Mouse (Mus musculus): ENCODE results near the gene 7420426K07Rik. TPM values are rescaled to one million over a fixed set of nuclear protein-coding genes. Genes with fewer than 3 reads are reported as not detected.

The 7420426K07Rik gene
- total and polyA plus RNA-seq, 2 experiments, result not detected

GRCm38 (mm10) chr9:98935190-98935909 lies 32.4 kb downstream of the 7420426K07Rik start:
- Histone ChIP-seq H3K27me3 (ENCODE audit: control insufficient read depth, insufficient read depth, low read length) (peaks cover 2% of the 10 kb centered on the region; the same call in 1 of the 2 replicates), H3K9ac (ENCODE audit: low read depth, low read length) (no peak overlapping the region), H3K79me2 (ENCODE audit: control insufficient read depth, insufficient read depth, low read length) (no peaks in the 10 kb centered on the region), H3K4me3 (ENCODE audit: insufficient read depth, low read depth, low read length) (no peak overlapping the region), H3K27ac (replicated peaks; ENCODE audit: insufficient read depth, low read depth, low read length) (no peak overlapping the region), H3K4me1 (ENCODE audit: control insufficient read depth, insufficient read depth, low read length) (no peaks in the 10 kb centered on the region), H3K36me3 (ENCODE audit: control insufficient read depth, insufficient read depth, low read length) (no peaks in the 10 kb centered on the region)
- DNase-seq (ENCODE audit: extremely low read depth, low read depth, low spot score), result no peak
- WGBS, result 29% methylated on average over 16 of the region's 16 CpGs
- no peak for TF ChIP-seq CTCF (IDR thresholded peaks at IDR 0.05; ENCODE audit: low read depth, low read length)
- no peak for TF ChIP-seq POLR2A (IDR thresholded peaks at IDR 0.05; ENCODE audit: extremely low read depth, insufficient read depth, low read length)

DNA sequence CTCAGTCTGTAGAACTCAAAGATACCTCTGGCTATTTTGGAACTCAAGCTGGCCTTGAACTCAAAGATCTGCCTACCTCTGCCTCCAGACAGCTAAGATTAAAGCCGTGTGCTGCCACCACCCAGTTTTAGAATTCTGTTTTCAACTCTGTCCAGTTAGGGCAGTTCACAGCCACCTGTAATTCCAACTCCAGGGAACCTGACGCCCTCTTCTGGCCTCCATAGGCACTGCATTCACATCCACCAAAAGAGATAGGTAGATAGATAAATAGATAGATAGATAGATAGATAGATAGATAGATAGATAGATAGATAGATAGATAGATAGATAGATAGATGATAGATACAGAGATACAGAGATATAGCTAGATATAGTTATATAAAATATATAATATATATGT lies 36.4 kb downstream of the 7420426K07Rik start:
- peak; percentile 7 for DNase-seq (ENCODE audit: extremely low read depth, low read depth, low spot score)
- Histone ChIP-seq H3K4me3 (ENCODE audit: insufficient read depth, low read depth, low read length) (no peak overlapping the region), H3K36me3 (ENCODE audit: control insufficient read depth, insufficient read depth, low read length) (no peaks in the 10 kb centered on the region), H3K9ac (ENCODE audit: low read depth, low read length) (no peak overlapping the region), H3K4me1 (ENCODE audit: control insufficient read depth, insufficient read depth, low read length) (no peaks in the 10 kb centered on the region), H3K27me3 (ENCODE audit: control insufficient read depth, insufficient read depth, low read length) (peaks cover 2% of the 10 kb centered on the region; the same call in 1 of the 2 replicates), H3K27ac (replicated peaks; ENCODE audit: insufficient read depth, low read depth, low read length) (no peak overlapping the region), H3K79me2 (ENCODE audit: control insufficient read depth, insufficient read depth, low read length) (no peaks in the 10 kb centered on the region)
- TF ChIP-seq POLR2A (IDR thresholded peaks at IDR 0.05; ENCODE audit: extremely low read depth, insufficient read depth, low read length) (no peak), CTCF (IDR thresholded peaks at IDR 0.05; ENCODE audit: low read depth, low read length) (peak; percentile 48; the same call in 1 of the 2 replicates)
- WGBS, result 18% methylated on average over 2 of the region's 2 CpGs

- Histone ChIP-seq H3K9ac (ENCODE audit: low read depth, low read length) (no peak overlapping the region), H3K4me1 (ENCODE audit: control insufficient read depth, insufficient read depth, low read length) (no peaks in the 10 kb centered on the region), H3K36me3 (ENCODE audit: control insufficient read depth, insufficient read depth, low read length) (no peaks in the 10 kb centered on the region), H3K27ac (replicated peaks; ENCODE audit: insufficient read depth, low read depth, low read length) (no peak overlapping the region), H3K27me3 (ENCODE audit: control insufficient read depth, insufficient read depth, low read length) (peaks cover 51% of the 10 kb centered on the region), H3K4me3 (ENCODE audit: insufficient read depth, low read depth, low read length) (no peak overlapping the region), H3K79me2 (ENCODE audit: control insufficient read depth, insufficient read depth, low read length) (no peaks in the 10 kb centered on the region)
- TF ChIP-seq CTCF (IDR thresholded peaks at IDR 0.05; ENCODE audit: low read depth, low read length) (no peak), POLR2A (IDR thresholded peaks at IDR 0.05; ENCODE audit: extremely low read depth, insufficient read depth, low read length) (no peak)
- DNase-seq (ENCODE audit: extremely low read depth, low read depth, low spot score), result no peak
- 3% methylated on average over 40 of the region's 40 CpGs for WGBS
Observed at GRCm38 (mm10) chr9:98952171-98953050, 49.5 kb downstream of the 7420426K07Rik start.

DNA sequence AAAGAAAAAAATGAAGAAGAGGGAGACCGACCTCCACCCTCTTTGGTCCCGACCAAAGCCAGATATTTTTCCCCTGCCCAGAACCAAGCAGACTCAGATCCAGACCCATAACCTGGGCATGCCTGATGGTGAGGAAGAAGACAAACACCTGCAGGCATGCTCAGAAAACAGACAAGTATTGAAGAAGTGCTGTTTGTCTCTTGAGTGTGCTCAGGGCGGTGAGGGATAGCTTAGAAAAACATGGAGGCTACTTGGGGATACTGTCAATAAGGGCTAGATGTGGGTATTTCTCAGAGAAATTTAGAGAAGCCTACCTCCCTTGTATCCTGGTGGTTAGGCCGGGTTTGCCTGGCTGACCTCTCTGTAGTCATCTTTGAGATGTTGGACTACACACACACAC lies 50.4 kb downstream of the 7420426K07Rik start:
- Histone ChIP-seq H3K4me3 (ENCODE audit: insufficient read depth, low read depth, low read length) (no peak overlapping the region), H3K79me2 (ENCODE audit: control insufficient read depth, insufficient read depth, low read length) (no peaks in the 10 kb centered on the region), H3K9ac (ENCODE audit: low read depth, low read length) (no peak overlapping the region), H3K27ac (replicated peaks; ENCODE audit: insufficient read depth, low read depth, low read length) (no peak overlapping the region), H3K36me3 (ENCODE audit: control insufficient read depth, insufficient read depth, low read length) (no peaks in the 10 kb centered on the region), H3K27me3 (ENCODE audit: control insufficient read depth, insufficient read depth, low read length) (peaks cover 51% of the 10 kb centered on the region), H3K4me1 (ENCODE audit: control insufficient read depth, insufficient read depth, low read length) (no peaks in the 10 kb centered on the region)
- TF ChIP-seq POLR2A (IDR thresholded peaks at IDR 0.05; ENCODE audit: extremely low read depth, insufficient read depth, low read length) (no peak), CTCF (IDR thresholded peaks at IDR 0.05; ENCODE audit: low read depth, low read length) (no peak)
- 2% methylated on average over 4 of the region's 4 CpGs for WGBS
- DNase-seq (ENCODE audit: extremely low read depth, low read depth, low spot score), result no peak

DNA sequence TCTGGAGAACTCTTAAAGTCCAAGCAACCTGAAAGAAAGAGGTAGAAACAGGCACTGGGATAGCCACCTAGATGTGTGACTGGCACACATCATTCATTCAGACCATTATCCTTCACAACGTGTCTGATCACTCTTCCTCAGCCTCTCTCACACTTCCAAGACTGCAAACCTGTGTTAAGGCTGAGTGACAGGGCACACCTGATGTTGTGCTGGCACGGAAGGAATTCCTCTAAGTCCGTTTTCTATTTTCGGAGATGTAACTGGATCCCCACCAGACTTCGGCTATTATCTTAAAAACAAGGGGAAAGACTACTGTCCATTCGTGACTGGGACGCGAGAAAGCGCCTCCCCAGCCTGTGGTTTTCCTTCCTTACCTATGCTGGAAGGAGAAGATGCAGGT lies 50.9 kb downstream of the 7420426K07Rik start:
- Histone ChIP-seq H3K9ac (ENCODE audit: low read depth, low read length) (no peak overlapping the region), H3K27me3 (ENCODE audit: control insufficient read depth, insufficient read depth, low read length) (peaks cover 47% of the 10 kb centered on the region)
- WGBS, result 9% methylated on average over 9 of the region's 9 CpGs

More for the DNA sequence above, 50.9 kb downstream of the 7420426K07Rik start:
- no peak for DNase-seq (ENCODE audit: extremely low read depth, low read depth, low spot score)
- H3K79me2 ChIP-seq (ENCODE audit: control insufficient read depth, insufficient read depth, low read length), result no peaks in the 10 kb centered on the region
- H3K36me3 ChIP-seq (ENCODE audit: control insufficient read depth, insufficient read depth, low read length), result no peaks in the 10 kb centered on the region
- H3K4me1 ChIP-seq (ENCODE audit: control insufficient read depth, insufficient read depth, low read length), result no peaks in the 10 kb centered on the region
- no peak overlapping the region for H3K4me3 ChIP-seq (ENCODE audit: insufficient read depth, low read depth, low read length)
- no peak overlapping the region for H3K27ac ChIP-seq (replicated peaks; ENCODE audit: insufficient read depth, low read depth, low read length)
- TF ChIP-seq CTCF (IDR thresholded peaks at IDR 0.05; ENCODE audit: low read depth, low read length) (no peak), POLR2A (IDR thresholded peaks at IDR 0.05; ENCODE audit: extremely low read depth, insufficient read depth, low read length) (no peak)

Other genes starting within 250 kb of the 7420426K07Rik start
- gene Prr23a1, start 60.6 kb upstream of the 7420426K07Rik start, total RNA-seq (2014; rRNA removed), result not detected in 2 replicates
- not detected in 2 replicates for gene Prr23a1, start 60.6 kb upstream of the 7420426K07Rik start, polyA plus RNA-seq (2012; rRNA removed)
- gene Prr23a2, start 46.6 kb upstream of the 7420426K07Rik start, total RNA-seq (2014; rRNA removed), result not detected in 2 replicates
- gene Prr23a2, start 46.6 kb upstream of the 7420426K07Rik start, polyA plus RNA-seq (2012; rRNA removed), result not detected in 2 replicates
- gene Prr23a3, start 38.4 kb upstream of the 7420426K07Rik start, total RNA-seq (2014; rRNA removed), result not detected in 2 replicates
- not detected in 2 replicates for gene Prr23a3, start 38.4 kb upstream of the 7420426K07Rik start, polyA plus RNA-seq (2012; rRNA removed)
- not detected in 2 replicates for gene Foxl2, start 52.2 kb downstream of the 7420426K07Rik start, total RNA-seq (2014; rRNA removed)
- not detected in 2 replicates for gene Foxl2, start 52.2 kb downstream of the 7420426K07Rik start, polyA plus RNA-seq (2012; rRNA removed)
- 8.0 and 10.9 TPM in 2 replicates for gene Faim, start 83.3 kb downstream of the 7420426K07Rik start, total RNA-seq (2014; rRNA removed)
- 2.2 and 2.3 TPM in 2 replicates for gene Faim, start 83.3 kb downstream of the 7420426K07Rik start, polyA plus RNA-seq (2012; rRNA removed)
- gene Gm1123, start 132.6 kb downstream of the 7420426K07Rik start, total RNA-seq (2014; rRNA removed), result not detected in 2 replicates
- gene Gm1123, start 132.6 kb downstream of the 7420426K07Rik start, polyA plus RNA-seq (2012; rRNA removed), result not detected in 2 replicates
- gene Pik3cb, start 237.5 kb downstream of the 7420426K07Rik start, total RNA-seq (2014; rRNA removed), result 4.2 and 4.6 TPM in 2 replicates
- 2.3 and 2.5 TPM in 2 replicates for gene Pik3cb, start 237.5 kb downstream of the 7420426K07Rik start, polyA plus RNA-seq (2012; rRNA removed)

Measured in liver, adult 2 months (tissue).